Mouse (Mus musculus) lung, embryonic 14.5 days (tissue): Measurements from ENCODE around the gene Sgpp2. TPM values are rescaled to one million over a fixed set of nuclear protein-coding genes. Genes with fewer than 3 reads are reported as not detected.

Source experiments
- ATAC-seq: fragments of 200-750 bp; cut with Nextera tagmentation; 2 replicates; pipeline ENCODE4 v1.8.0; 2017; ENCODE audit warnings: mild to moderate bottlenecking, moderate TSS enrichment, moderate library complexity; ENCODE audit not compliant: insufficient read depth
- DNase-seq: peaks from one replicate; pipeline ENCODE4 v3.0.0-alpha.2; 2015
- H3K27ac ChIP-seq: fragments of 300-500 bp; sonication (generic); 2 replicates; pipeline ENCODE4 v1.5.1; 2014; ENCODE audit warnings: low read depth, mild to moderate bottlenecking, moderate library complexity
- H3K27me3 ChIP-seq: fragments of 300-500 bp; sonication (generic); 2 replicates; pipeline ENCODE4 v1.6.1; 2014; ENCODE audit warnings: low read length, control low read depth; ENCODE audit not compliant: insufficient read depth
- H3K36me3 ChIP-seq: fragments of 300-500 bp; sonication (generic); 2 replicates; pipeline ENCODE4 v1.6.1; 2014; ENCODE audit warnings: control low read depth; ENCODE audit not compliant: insufficient read depth
- H3K4me1 ChIP-seq: fragments of 300-500 bp; sonication (generic); 2 replicates; pipeline ENCODE4 v1.6.1; 2014; ENCODE audit warnings: antibody characterized with exemption, control low read depth; ENCODE audit not compliant: insufficient read depth
- H3K4me2 ChIP-seq: fragments of 300-500 bp; sonication (generic); 2 replicates; pipeline ENCODE4 v1.6.1; 2014; ENCODE audit warnings: mild to moderate bottlenecking
- H3K4me3 ChIP-seq: fragments of 300-500 bp; sonication (generic); 2 replicates; pipeline ENCODE4 v1.5.1; 2014; ENCODE audit warnings: low read depth, low read length
- H3K9ac ChIP-seq: fragments of 300-500 bp; sonication (generic); 2 replicates; pipeline ENCODE4 v1.6.1; 2014
- H3K9me3 ChIP-seq: fragments of 300-500 bp; sonication (generic); 2 replicates; pipeline ENCODE4 v1.6.1; 2016; ENCODE audit warnings: low read depth, low read length, control low read depth
- CTCF ChIP-seq: IDR thresholded peaks from 2 replicates; pipeline ENCODE4 v1.5.1; 2016; ENCODE audit warnings: antibody characterized with exemption, low read depth
- WGBS: fragments of 180-500 bp; shearing (Covaris S2); extraction: QIAGEN DNeasy Blood & Tissue Kit; methylation state at CpG from one replicate; pipeline ENCODE4 v1.1.7; 2014; 5-methylcytosine and 5-hydroxymethylcytosine counted together
- polyA plus RNA-seq: library from polyadenylated mRNA; unstranded; fragments of >200 nt; fragmentation: Nextera tagmentation; extraction: Ambion mirVana; gene quantifications from 2 replicates; pipeline ENCODE4 v1.2.1, GENCODE M21; 2014

Gene Sgpp2
- polyA plus RNA-seq, 1 experiment from 2014 or later: 1.0 TPM

DNA sequence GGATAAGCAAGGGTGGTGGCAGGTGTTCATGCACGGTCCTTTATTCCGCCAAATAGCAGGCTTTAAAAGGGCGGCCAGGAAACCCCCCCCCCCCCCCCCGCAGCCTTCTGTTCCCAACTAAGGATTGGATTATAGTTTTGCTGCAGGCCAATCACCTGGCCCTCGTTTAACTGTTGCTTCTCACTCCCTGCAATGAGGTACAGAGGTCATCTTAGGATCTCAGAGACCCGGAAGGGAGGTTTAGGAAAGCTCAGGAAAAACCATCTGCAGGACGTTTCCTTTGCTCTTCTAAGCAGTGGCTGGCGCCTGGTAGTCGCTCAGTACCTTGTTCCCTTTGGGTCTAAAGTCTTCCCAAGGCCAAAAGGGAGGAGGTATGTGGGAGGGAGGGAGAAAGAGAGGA, 865 bp upstream of the Sgpp2 start:
- DNase-seq (no peak), ATAC-seq (no peak)
- Histone ChIP-seq H3K27ac (no peak overlapping the region), H3K4me3 (no peak overlapping the region), H3K4me2 (no peak overlapping the region), H3K27me3 (peaks cover 41% of the 10 kb centered on the region), H3K9me3 (no peaks in the 10 kb centered on the region), H3K4me1 (peaks cover 9% of the 10 kb centered on the region; the same call in 1 of the 2 replicates), H3K9ac (no peak overlapping the region), H3K36me3 (no peaks in the 10 kb centered on the region)
- WGBS: 4% methylated on average over 9 of the region's 9 CpGs
- no peak for TF ChIP-seq CTCF

DNA sequence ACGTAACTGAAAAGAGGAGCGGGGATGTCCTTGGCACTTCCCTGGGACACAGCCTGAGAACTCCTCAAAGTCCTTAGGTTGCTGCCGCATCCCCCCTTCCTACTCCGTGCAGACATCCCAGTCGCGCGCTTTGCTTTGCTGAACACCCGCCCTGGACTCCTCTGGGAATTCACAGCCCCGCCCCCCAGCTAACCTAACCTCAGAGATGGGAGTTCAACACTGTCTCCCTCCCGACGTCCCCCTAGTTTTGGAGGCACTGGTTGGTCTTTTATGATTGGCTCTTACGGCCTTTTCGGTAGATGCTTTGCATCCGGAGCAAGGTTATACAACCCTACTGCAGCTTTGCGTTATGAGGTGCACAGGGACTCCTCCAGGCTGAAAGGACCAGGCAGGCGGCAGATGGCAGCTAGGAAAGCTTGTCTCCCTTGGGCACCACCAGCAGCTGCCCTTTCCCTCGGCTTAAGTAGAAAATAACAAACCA, 756 bp downstream of the Sgpp2 start:
- no peak for TF ChIP-seq CTCF
- peak overlapping the region; percentile 46 for H3K4me3 ChIP-seq
- no peaks in the 10 kb centered on the region for H3K36me3 ChIP-seq
- H3K9me3 ChIP-seq: no peaks in the 10 kb centered on the region
- DNase-seq (peak; percentile 33), ATAC-seq (peak; percentile 54; the same call in 1 of the 2 replicates)
- peak overlapping the region; percentile 92 for H3K4me2 ChIP-seq
- peaks cover 9% of the 10 kb centered on the region; the same call in 1 of the 2 replicates for H3K4me1 ChIP-seq
- 1% methylated on average over 17 of the region's 17 CpGs for WGBS
- H3K27me3 ChIP-seq: peaks cover 41% of the 10 kb centered on the region
- no peak overlapping the region for H3K27ac ChIP-seq
- peak overlapping the region; percentile 9; the same call in 1 of the 2 replicates for H3K9ac ChIP-seq

DNA sequence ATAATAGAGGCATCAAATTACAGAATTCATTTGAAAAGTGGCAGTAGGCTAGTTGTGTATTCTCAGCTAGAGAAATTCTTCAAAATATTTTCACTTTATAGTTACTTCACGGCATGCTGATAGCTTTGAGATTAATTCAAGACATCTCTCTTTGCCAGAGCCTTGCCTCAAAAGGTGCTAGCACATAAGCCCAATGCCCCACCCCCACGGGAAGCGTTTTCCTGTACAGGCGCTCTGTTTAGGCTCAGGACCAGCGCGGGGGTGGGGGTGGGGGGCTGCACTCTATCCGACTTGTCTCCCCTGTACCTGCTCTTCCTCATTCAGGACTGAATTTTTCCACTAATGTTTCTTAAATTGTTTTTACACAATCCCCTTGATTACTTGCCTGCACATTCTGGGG, 1.3 kb downstream of the Sgpp2 start:
- ATAC-seq (no peak), DNase-seq (peak; percentile 17)
- Histone ChIP-seq H3K4me3 (peak overlapping the region; percentile 46; the same call in 1 of the 2 replicates), H3K36me3 (no peaks in the 10 kb centered on the region), H3K4me2 (peak overlapping the region; percentile 92), H3K4me1 (peaks cover 9% of the 10 kb centered on the region; the same call in 1 of the 2 replicates), H3K9ac (no peak overlapping the region), H3K9me3 (no peaks in the 10 kb centered on the region), H3K27me3 (peaks cover 41% of the 10 kb centered on the region), H3K27ac (no peak overlapping the region)
- under 1% methylated on average over 7 of the region's 7 CpGs for WGBS
- no peak for TF ChIP-seq CTCF

- no peak overlapping the region for H3K4me2 ChIP-seq
- no peak overlapping the region for H3K27ac ChIP-seq
- H3K9ac ChIP-seq: no peak overlapping the region
- H3K27me3 ChIP-seq: peaks cover 36% of the 10 kb centered on the region
- no peak overlapping the region for H3K4me3 ChIP-seq
- TF ChIP-seq CTCF: no peak
- H3K9me3 ChIP-seq: no peaks in the 10 kb centered on the region
- no peaks in the 10 kb centered on the region for H3K36me3 ChIP-seq
- WGBS: 45% methylated on average over 4 of the region's 4 CpGs
- peak; percentile 7 for DNase-seq
- no peak for ATAC-seq
- peaks cover 9% of the 10 kb centered on the region; the same call in 1 of the 2 replicates for H3K4me1 ChIP-seq
These were observed 2.8 kb downstream of the Sgpp2 start for GRCm38 (mm10) chr1:78312917-78313316.

- DNase-seq (no peak), ATAC-seq (no peak)
- Histone ChIP-seq H3K27ac (no peak overlapping the region), H3K4me3 (no peak overlapping the region), H3K9ac (no peak overlapping the region), H3K36me3 (no peaks in the 10 kb centered on the region), H3K4me2 (no peak overlapping the region), H3K9me3 (no peaks in the 10 kb centered on the region), H3K27me3 (peaks cover 27% of the 10 kb centered on the region), H3K4me1 (peaks cover 9% of the 10 kb centered on the region; the same call in 1 of the 2 replicates)
- 59% methylated on average over 4 of the region's 4 CpGs for WGBS
- TF ChIP-seq CTCF: no peak
These were observed 3.8 kb downstream of the Sgpp2 start for GRCm38 (mm10) chr1:78313961-78314360.

DNA sequence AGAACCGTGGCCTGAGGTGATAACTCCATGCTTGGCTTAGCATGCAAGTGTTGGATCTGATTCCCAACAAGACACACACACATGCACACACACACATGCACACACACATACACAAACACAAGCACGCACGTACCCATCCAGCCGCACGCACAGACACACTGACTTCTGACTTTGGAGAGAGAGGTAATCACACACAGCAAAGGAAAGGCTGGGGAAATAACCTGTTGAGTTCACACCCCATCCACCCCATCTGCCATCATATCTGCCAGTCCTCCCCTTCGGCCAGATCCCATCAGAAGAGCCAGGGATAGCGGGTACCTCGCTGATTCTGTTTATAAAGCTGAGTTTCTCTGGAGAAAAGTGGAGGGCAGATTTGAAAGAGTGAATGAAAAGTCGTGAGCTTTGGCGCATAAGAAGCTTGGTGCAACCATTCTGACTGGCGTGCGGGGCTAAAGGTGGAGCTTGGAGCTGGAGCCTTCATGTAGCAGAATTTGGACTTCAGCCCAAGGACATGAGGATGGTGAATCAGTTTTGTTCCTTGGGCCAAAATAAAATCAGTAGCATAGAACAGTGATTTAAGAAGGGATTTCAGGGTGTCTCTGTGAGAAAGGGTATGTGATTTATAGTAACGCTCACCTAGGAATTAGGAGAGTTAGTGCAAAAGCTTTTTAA, 8.1 kb downstream of the Sgpp2 start:
- no peak overlapping the region for H3K9ac ChIP-seq
- no peaks in the 10 kb centered on the region for H3K9me3 ChIP-seq
- H3K27ac ChIP-seq: no peak overlapping the region
- H3K36me3 ChIP-seq: no peaks in the 10 kb centered on the region
- no peak overlapping the region for H3K4me3 ChIP-seq
- no peaks in the 10 kb centered on the region for H3K27me3 ChIP-seq
- no peaks in the 10 kb centered on the region for H3K4me1 ChIP-seq
- no peak overlapping the region for H3K4me2 ChIP-seq
- no peak for TF ChIP-seq CTCF
- 81% methylated on average over 13 of the region's 13 CpGs for WGBS
- DNase-seq (no peak), ATAC-seq (no peak)

DNA sequence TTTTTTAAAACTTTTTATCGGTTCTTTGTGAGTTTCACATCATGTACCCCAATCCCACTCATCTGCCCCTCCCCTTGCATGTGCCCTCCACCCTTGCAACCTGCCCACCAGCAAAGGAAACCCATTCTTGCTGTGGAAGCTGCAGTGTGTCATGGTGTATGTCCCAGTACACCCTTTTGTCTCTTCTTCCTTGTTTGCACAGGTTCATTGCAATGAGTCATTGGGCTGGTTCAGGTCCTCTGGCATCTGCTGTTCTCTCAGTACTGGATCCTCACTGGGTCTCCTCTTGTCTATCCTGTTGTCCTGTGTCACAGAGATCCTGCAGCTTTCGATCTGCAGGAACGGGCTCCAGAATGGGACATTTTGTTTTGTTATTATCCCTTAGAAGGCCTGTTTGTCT, 10.1 kb downstream of the Sgpp2 start:
- H3K4me2 ChIP-seq: no peak overlapping the region
- no peak overlapping the region for H3K4me3 ChIP-seq
- H3K27ac ChIP-seq: no peak overlapping the region
- WGBS: 85% methylated on average over 3 of the region's 3 CpGs
- no peaks in the 10 kb centered on the region for H3K36me3 ChIP-seq
- H3K27me3 ChIP-seq: no peaks in the 10 kb centered on the region
- DNase-seq (no peak), ATAC-seq (no peak)
- no peaks in the 10 kb centered on the region for H3K9me3 ChIP-seq
- H3K4me1 ChIP-seq: no peaks in the 10 kb centered on the region
- H3K9ac ChIP-seq: no peak overlapping the region
- TF ChIP-seq CTCF: no peak
